Mouse (Mus musculus): ENCODE results near the gene Col18a1. TPM values are rescaled to one million over a fixed set of nuclear protein-coding genes. Genes with fewer than 3 reads are reported as not detected.

Gene Col18a1
- polyA plus RNA-seq, 1 experiment from 2014 or later: 178 TPM

DNA sequence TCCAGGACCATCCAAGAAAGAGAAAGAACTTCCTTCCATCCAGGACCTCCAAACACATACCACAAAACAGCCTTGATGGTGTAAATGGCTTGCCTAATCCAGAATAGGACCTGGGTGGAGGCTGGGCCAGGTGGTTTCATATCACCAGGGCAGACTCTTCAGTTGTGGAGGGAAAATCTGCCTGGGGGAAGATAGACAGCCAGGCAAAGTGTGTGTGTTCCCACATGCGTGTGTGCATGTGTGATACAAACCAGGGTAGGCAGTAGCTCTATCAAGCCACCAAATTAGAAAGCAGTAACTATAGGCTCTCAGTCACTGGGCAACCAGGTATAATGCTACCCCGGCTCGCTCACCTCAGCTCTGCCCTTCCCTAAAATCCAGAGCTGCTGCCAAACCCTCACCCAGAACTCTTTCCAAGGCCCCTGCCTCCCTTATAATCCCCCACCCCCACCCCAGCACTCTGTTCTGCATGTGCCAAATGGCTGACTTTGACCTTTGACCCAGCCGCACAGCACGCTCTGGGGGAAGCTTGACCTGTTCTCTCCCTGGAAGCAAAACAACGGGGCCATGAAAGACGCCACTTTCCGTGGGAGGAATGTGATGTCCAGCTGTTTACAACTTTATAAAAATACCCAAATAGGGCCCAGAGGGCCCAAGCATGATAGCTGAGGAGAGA, 158.8 kb downstream of the Col18a1 start:
- ATAC-seq (replicated peaks; ENCODE audit: low FRiP score, low read depth) (0 out of 2 replicates have a peak, but pooled peaks have one; percentile 41), DNase-seq (ENCODE audit: low spot score) (peak; percentile 58)
- TF ChIP-seq CTCF (IDR thresholded peaks at IDR 0.05; ENCODE audit: low read depth): no peak
- 37% methylated on average over 8 of the region's 8 CpGs for WGBS
- H3K9me3 ChIP-seq (replicated peaks; ENCODE audit: low read length): no peaks in the 10 kb centered on the region
- H3K36me3 ChIP-seq (ENCODE audit: insufficient read depth, low read length): no peaks in the 10 kb centered on the region
- H3K4me1 ChIP-seq (replicated peaks; ENCODE audit: insufficient read depth, low read length): peaks cover 11% of the 10 kb centered on the region
- H3K9ac ChIP-seq (ENCODE audit: low read depth, low read length): no peak overlapping the region
- H3K4me2 ChIP-seq (ENCODE audit: low read length): no peak overlapping the region
- H3K27ac ChIP-seq: peak overlapping the region; percentile 44
- H3K27me3 ChIP-seq (ENCODE audit: insufficient read depth, low read length): no peaks in the 10 kb centered on the region
- H3K4me3 ChIP-seq (replicated peaks; ENCODE audit: low read depth, low read length): no peak overlapping the region

DNA sequence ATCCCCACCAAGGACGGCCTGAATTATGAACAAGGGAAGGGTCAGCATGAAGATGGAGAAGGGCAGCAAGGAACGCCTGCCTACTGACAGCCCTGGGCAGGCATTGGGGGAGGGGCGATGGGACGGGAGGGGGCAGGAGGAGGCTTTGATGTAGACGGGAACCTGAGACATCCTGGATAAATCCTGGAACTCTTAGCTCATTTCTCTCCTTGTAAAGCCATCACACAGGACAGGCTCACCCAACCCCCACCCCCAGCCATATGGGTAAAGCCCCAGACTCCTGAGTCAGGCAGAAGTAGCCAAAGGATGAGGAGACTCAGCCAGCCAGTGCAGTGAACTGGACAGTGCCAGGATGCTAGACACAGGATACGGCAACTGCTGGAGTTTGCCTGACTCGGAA, 161.4 kb downstream of the Col18a1 start:
- peak; percentile 15 for DNase-seq (ENCODE audit: low spot score)
- Histone ChIP-seq H3K27ac (no peak overlapping the region), H3K4me1 (replicated peaks; ENCODE audit: insufficient read depth, low read length) (peaks cover 11% of the 10 kb centered on the region), H3K9me3 (replicated peaks; ENCODE audit: low read length) (no peaks in the 10 kb centered on the region), H3K4me3 (replicated peaks; ENCODE audit: low read depth, low read length) (no peak overlapping the region), H3K4me2 (ENCODE audit: low read length) (no peak overlapping the region), H3K36me3 (ENCODE audit: insufficient read depth, low read length) (no peaks in the 10 kb centered on the region), H3K9ac (ENCODE audit: low read depth, low read length) (no peak overlapping the region), H3K27me3 (ENCODE audit: insufficient read depth, low read length) (no peaks in the 10 kb centered on the region)
- WGBS: 21% methylated on average over 7 of the region's 7 CpGs
- ATAC-seq (replicated peaks; ENCODE audit: low FRiP score, low read depth): no peak
- TF ChIP-seq CTCF (IDR thresholded peaks at IDR 0.05; ENCODE audit: low read depth): no peak

Other genes with a start within 250 kb of the Col18a1 start
- 32.3 and 37.8 TPM in 2 replicates for gene Pcbp3, start 204.7 kb downstream of the Col18a1 start, polyA plus RNA-seq (2015; fragmentation: Nextera tagmentation; extraction: Ambion mirVana)
- gene Slc19a1, start 134.3 kb downstream of the Col18a1 start, polyA plus RNA-seq (2015; fragmentation: Nextera tagmentation; extraction: Ambion mirVana): 48.0 and 51.5 TPM in 2 replicates
- 96.9 and 104 TPM in 2 replicates for gene Pofut2, start 92.7 kb upstream of the Col18a1 start, polyA plus RNA-seq (2015; fragmentation: Nextera tagmentation; extraction: Ambion mirVana)